Mouse (Mus musculus): ENCODE results near the gene Sucnr1. TPM values are rescaled to one million over a fixed set of nuclear protein-coding genes. Genes with fewer than 3 reads are reported as not detected.

The Sucnr1 gene
- not detected for polyA plus RNA-seq (2017; shearing (Covaris generic))

DNA sequence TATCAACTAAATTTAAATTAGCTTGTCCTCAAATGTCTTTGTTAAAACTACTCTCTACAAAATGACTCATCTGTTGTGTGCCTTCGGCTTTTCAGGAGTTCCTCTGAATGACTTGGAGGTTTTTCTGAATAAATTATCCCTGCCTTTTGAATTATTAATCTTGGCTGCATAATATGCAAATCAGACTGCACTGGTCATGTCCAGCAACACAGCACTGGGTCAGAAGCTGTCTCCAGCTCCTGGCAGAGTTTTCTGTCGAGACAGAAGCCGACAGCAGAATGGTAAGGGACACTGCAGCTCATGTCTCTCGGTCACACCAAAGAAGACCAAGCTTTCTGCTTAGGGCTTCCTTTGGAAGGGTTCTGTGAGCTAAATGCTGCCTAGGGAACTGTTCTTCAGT lies at the start of gene Sucnr1:
Sucnr1 (plus strand) TSS at position 222 of the 400 bp plus-strand sequence.

Other genes starting within 250 kb of the Sucnr1 start
- gene Gm8298, start 220.8 kb upstream of the Sucnr1 start, polyA plus RNA-seq (2017; shearing (Covaris generic)), result not detected
- gene C130079G13Rik, start 156.7 kb upstream of the Sucnr1 start, polyA plus RNA-seq (2017; shearing (Covaris generic)), result not detected
- not detected for gene Aadacl2, start 75.1 kb upstream of the Sucnr1 start, polyA plus RNA-seq (2017; shearing (Covaris generic))
- gene Aadac, start 56.2 kb upstream of the Sucnr1 start, polyA plus RNA-seq (2017; shearing (Covaris generic)), result not detected